Comparison of ENCODE assay signal across 23 mouse cellular contexts in genomic region chr14:82101643-82102042, GRCm38 (mm10).
DNase-seq lines count a peak whose midpoint lies in the region; ATAC-seq and TF ChIP-seq lines count a peak whose summit lies in the region.
"Had no signal": no experiment of that assay in that cellular context is flagged by ENCODE, and none has a peak within 500 bp of the region (broad histone marks: within the 10 kb centered on the region; RNA-seq: fewer than 3 reads in every experiment).

No protein-coding gene starts in this region.

- no peak overlapping the region for H3K4me2 ChIP-seq in midbrain, embryonic 11.5 days
- H3K4me2 ChIP-seq in midbrain, embryonic 16.5 days (ENCODE audit: low read length) = no peak overlapping the region
- H3K4me2 ChIP-seq in myocyte (ENCODE audit: low read depth) = peak overlapping the region; percentile 19

- no peak for TF ChIP-seq RAD21 in MEL (IDR thresholded peaks at IDR 0.05; ENCODE audit: low read depth, low read length)

- H3K79me2 ChIP-seq in MEL (ENCODE audit: control insufficient read depth, insufficient read depth, low read length, poor library complexity) = no peaks in the 10 kb centered on the region
- H3K79me2 ChIP-seq in myocyte (ENCODE audit: control insufficient read depth, insufficient read depth) = no peaks in the 10 kb centered on the region

- no peak overlapping the region for H3K9ac ChIP-seq in midbrain, embryonic 11.5 days (ENCODE audit: low read length)
- no peak overlapping the region for H3K9ac ChIP-seq in midbrain, embryonic 16.5 days (ENCODE audit: low read depth, low read length)
- no peak overlapping the region for H3K9ac ChIP-seq in MEL (ENCODE audit: control insufficient read depth, low read depth, low read length, poor library complexity, severe bottlenecking)

- H3K9me3 ChIP-seq in midbrain, embryonic 11.5 days (ENCODE audit: control insufficient read depth, low read length) = no peaks in the 10 kb centered on the region
- no peaks in the 10 kb centered on the region for H3K9me3 ChIP-seq in midbrain, embryonic 16.5 days (replicated peaks; ENCODE audit: control insufficient read depth, low read length, poor library complexity, severe bottlenecking)
- H3K9me3 ChIP-seq in MEL (replicated peaks; ENCODE audit: insufficient read depth, low read length) = no peaks in the 10 kb centered on the region
- H3K9me3 ChIP-seq in embryonic facial prominence, embryonic 10.5 days = no peaks in the 10 kb centered on the region

- no peaks in the 10 kb centered on the region for H3K36me3 ChIP-seq in midbrain, embryonic 11.5 days (ENCODE audit: control insufficient read depth, insufficient read depth, low read length)
- no peaks in the 10 kb centered on the region for H3K36me3 ChIP-seq in midbrain, embryonic 16.5 days (ENCODE audit: control insufficient read depth, insufficient read depth, low read length)
- H3K36me3 ChIP-seq in MEL (ENCODE audit: control insufficient read depth in 1 of 2, insufficient read depth in 2 of 2, low read length in 2 of 2) (no peaks in the 10 kb centered on the region), myocyte (ENCODE audit: control insufficient read depth, insufficient read depth) (no peaks in the 10 kb centered on the region)
- H3K36me3 ChIP-seq in embryonic facial prominence, embryonic 10.5 days (replicated peaks) = no peaks in the 10 kb centered on the region
- H3K36me3 ChIP-seq: G1E had no signal

- no peaks in the 10 kb centered on the region for H3K4me1 ChIP-seq in midbrain, embryonic 11.5 days (ENCODE audit: control insufficient read depth, insufficient read depth, low read length)
- H3K4me1 ChIP-seq in midbrain, embryonic 16.5 days (ENCODE audit: control insufficient read depth, insufficient read depth, low read length) = no peaks in the 10 kb centered on the region
- no peaks in the 10 kb centered on the region for H3K4me1 ChIP-seq in MEL (ENCODE audit: control insufficient read depth in 1 of 2, insufficient read depth in 2 of 2, low read length in 2 of 2)
- H3K4me1 ChIP-seq in embryonic facial prominence, embryonic 10.5 days = no peaks in the 10 kb centered on the region

- TF ChIP-seq CTCF in MEL (IDR thresholded peaks at IDR 0.05 in 2 of 3, conservative IDR thresholded peaks at IDR 0.05 in 1 of 3; ENCODE audit: control insufficient read depth in 1 of 3, insufficient read depth in 1 of 3, low read depth in 2 of 3, low read length in 3 of 3, poor library complexity in 1 of 3, severe bottlenecking in 1 of 3) = no peak

- TF ChIP-seq EP300 in MEL (IDR thresholded peaks at IDR 0.05; ENCODE audit: low read depth in 1 of 2, low read length in 2 of 2) = 0 out of 4 replicates have a peak, but pooled peaks of 1 of the 2 experiments have one; percentile 5

- no peaks in the 10 kb centered on the region for H3K27me3 ChIP-seq in midbrain, embryonic 11.5 days (ENCODE audit: control insufficient read depth, insufficient read depth, low read length)
- H3K27me3 ChIP-seq in midbrain, embryonic 16.5 days (ENCODE audit: control insufficient read depth, insufficient read depth, low read depth, low read length) = no peaks in the 10 kb centered on the region
- H3K27me3 ChIP-seq in MEL (ENCODE audit: control insufficient read depth in 1 of 2, insufficient read depth in 2 of 2, low read length in 2 of 2) = no peaks in the 10 kb centered on the region
- no peaks in the 10 kb centered on the region for H3K27me3 ChIP-seq in myocyte (ENCODE audit: control insufficient read depth, insufficient read depth, insufficient read length)
- H3K27me3 ChIP-seq in embryonic facial prominence, embryonic 10.5 days (replicated peaks; ENCODE audit: low read depth, poor library complexity, severe bottlenecking) = no peaks in the 10 kb centered on the region
- H3K27me3 ChIP-seq: CH12.LX, Patski had no signal

- H3ac ChIP-seq in myocyte (ENCODE audit: control insufficient read depth, insufficient read length) = no peak overlapping the region

- H3K4me3 ChIP-seq in midbrain, embryonic 11.5 days (ENCODE audit: low read depth, low read length) = no peak overlapping the region
- no peak overlapping the region for H3K4me3 ChIP-seq in midbrain, embryonic 16.5 days (ENCODE audit: low read depth, low read length)
- H3K4me3 ChIP-seq in MEL (ENCODE audit: control insufficient read depth in 1 of 2, insufficient read depth in 1 of 2, low read depth in 2 of 2, low read length in 2 of 2) = no peak overlapping the region
- H3K4me3 ChIP-seq in myocyte = no peak overlapping the region
- no peak overlapping the region for H3K4me3 ChIP-seq in embryonic facial prominence, embryonic 10.5 days

- ATAC-seq in midbrain, embryonic 11.5 days (ENCODE audit: low FRiP score) = no peak
- no peak for ATAC-seq in midbrain, embryonic 16.5 days
- ATAC-seq in erythroid progenitor cell, adult 5-6 weeks (replicated peaks; ENCODE audit: low FRiP score, poor library complexity, severe bottlenecking) = no peak
- ATAC-seq: activated CD4-positive, CD25-positive, alpha-beta regulatory T cell, adult 4 months; CD4-positive, CD25-positive, alpha-beta regulatory T cell, adult 4 months; Patski had no signal

- peak; percentile 39 for DNase-seq in midbrain, embryonic 11.5 days (ENCODE audit: low spot score, missing footprints)
- DNase-seq in 416B (ENCODE audit: low read depth) (peak; percentile 8), MEL (ENCODE audit: low read depth, low spot score) (peak; percentile 7)
- DNase-seq in cerebellum, postnatal 25 days = no peak
- DNase-seq in embryonic facial prominence, embryonic 10.5 days (ENCODE audit: low spot score) = no peak
- DNase-seq: adrenal gland, adult 2 months; adrenal gland, adult 8-10 months; adrenal gland, postnatal 10 days; adrenal gland, postnatal 14 days; adrenal gland, postnatal 25 days; B cell, adult 2 months; cerebellum, adult 11 months; cerebellum, adult 11-12 months; cerebellum, adult 18-20 months; cerebellum, adult 2 months had no signal

- TF ChIP-seq POLR2A in MEL (IDR thresholded peaks at IDR 0.05; ENCODE audit: control insufficient read depth in 1 of 2, insufficient read depth in 1 of 2, low read depth in 1 of 2, low read length in 2 of 2, poor library complexity in 1 of 2) (no peak), myocyte (IDR thresholded peaks at IDR 0.05; ENCODE audit: insufficient read length, low read depth) (no peak)

- no peak overlapping the region for H3K27ac ChIP-seq in midbrain, embryonic 11.5 days (ENCODE audit: low read depth, low read length)
- no peak overlapping the region for H3K27ac ChIP-seq in midbrain, embryonic 16.5 days (ENCODE audit: low read length)
- H3K27ac ChIP-seq in MEL (ENCODE audit: control insufficient read depth, low read depth, low read length) = no peak overlapping the region
- no peak overlapping the region for H3K27ac ChIP-seq in embryonic facial prominence, embryonic 10.5 days (replicated peaks)

TF ChIP-seq in MEL, 35 proteins besides CTCF, POLR2A, EP300 and RAD21 (continues in another document):
- TF ChIP-seq NRF1 (IDR thresholded peaks at IDR 0.05; ENCODE audit: insufficient read depth, low read depth, low read length, poor library complexity, severe bottlenecking) (no peak), ZNF384 (IDR thresholded peaks at IDR 0.05; ENCODE audit: low read depth, low read length) (peak; percentile 92), ELF1 (IDR thresholded peaks at IDR 0.05; ENCODE audit: low read depth, low read length) (no peak), POLR2AphosphoS2 (IDR thresholded peaks at IDR 0.05; ENCODE audit: low read length) (no peak), UBTF (IDR thresholded peaks at IDR 0.05; ENCODE audit: borderline replicate concordance, insufficient read depth, low read depth, low read length) (no peak), BHLHE40 (IDR thresholded peaks at IDR 0.05; ENCODE audit: borderline replicate concordance, low read depth, low read length) (no peak), GABPA (IDR thresholded peaks at IDR 0.05; ENCODE audit: low read depth, low read length) (no peak), ETS1 (IDR thresholded peaks at IDR 0.05; ENCODE audit: low read depth, low read length) (no peak), MXI1 (IDR thresholded peaks at IDR 0.05; ENCODE audit: low read depth, low read length) (no peak), TBP (IDR thresholded peaks at IDR 0.05; ENCODE audit: low read depth, low read length) (no peak), ZMIZ1 (IDR thresholded peaks at IDR 0.05; ENCODE audit: low read depth, low read length) (no peak), TCF12 (IDR thresholded peaks at IDR 0.05; ENCODE audit: low read depth, low read length) (no peak), GATA1 (IDR thresholded peaks at IDR 0.05; ENCODE audit: low read depth, low read length) (peak; percentile 12; the same call in 1 of the 2 replicates), SMC3 (IDR thresholded peaks at IDR 0.05; ENCODE audit: low read depth, low read length) (no peak), MAFK (IDR thresholded peaks at IDR 0.05; ENCODE audit: borderline replicate concordance, low read depth, low read length) (no peak), ZC3H11A (IDR thresholded peaks at IDR 0.05; ENCODE audit: low read depth, low read length) (no peak)

TF ChIP-seq in myocyte, 11 proteins besides CTCF, POLR2A, EP300 and RAD21:
- TF ChIP-seq MAX (IDR thresholded peaks at IDR 0.05; ENCODE audit: low read depth) (no peak), CEBPB (IDR thresholded peaks at IDR 0.05; ENCODE audit: insufficient read depth, poor library complexity, severe bottlenecking) (no peak), MYOD1 (IDR thresholded peaks at IDR 0.05; ENCODE audit: control insufficient read depth in 1 of 3, insufficient read length in 2 of 3, low read depth in 2 of 3) (no peak), TCF12 (IDR thresholded peaks at IDR 0.05; ENCODE audit: insufficient read depth, poor library complexity, severe bottlenecking) (no peak), REST (IDR thresholded peaks at IDR 0.05; ENCODE audit: insufficient read depth, insufficient read length) (no peak), POLR2AphosphoS2 (IDR thresholded peaks at IDR 0.05; ENCODE audit: insufficient read length, low read depth) (no peak), USF1 (IDR thresholded peaks at IDR 0.05; ENCODE audit: low read depth) (no peak), E2F4 (IDR thresholded peaks at IDR 0.05; ENCODE audit: insufficient read depth) (no peak), SRF (IDR thresholded peaks at IDR 0.05; ENCODE audit: control insufficient read depth, insufficient read length, low read depth) (no peak), MYOG (IDR thresholded peaks at IDR 0.05; ENCODE audit: control insufficient read depth in 1 of 3, insufficient read depth in 1 of 3, insufficient read length in 2 of 3, low read depth in 2 of 3) (no peak), TCF3 (IDR thresholded peaks at IDR 0.05; ENCODE audit: insufficient read length, low read depth) (no peak)

Comparison
In these comparisons a context has a peak if more than half of its experiments do, and no peak if none do; other contexts are left out.
1. DNase-seq: peak in midbrain, embryonic 11.5 days (single experiment), 416B (single experiment) and MEL (single experiment); none in cerebellum, postnatal 25 days (0 of 2) and embryonic facial prominence, embryonic 10.5 days (single experiment).